Mouse (Mus musculus): ENCODE data around the gene Creb5.

GRCm38 (mm10) chr6:53530742-53531141 is 243.7 kb downstream of the Creb5 start:
- TF ChIP-seq CTCF (IDR thresholded peaks at IDR 0.05) (no peak), EP300 (IDR thresholded peaks at IDR 0.05) (no peak)

Data from lung, postnatal 0 days (tissue).